Comparison of ENCODE assay signal across 28 mouse cellular contexts in genomic region chr13:114319835-114320389, GRCm38 (mm10).
DNase-seq lines count a peak whose midpoint lies in the region; ATAC-seq and TF ChIP-seq lines count a peak whose summit lies in the region.
"Had no signal": no experiment of that assay in that cellular context is flagged by ENCODE, and none has a peak within 500 bp of the region (broad histone marks: within the 10 kb centered on the region; RNA-seq: fewer than 3 reads in every experiment).

No protein-coding gene starts in this region.

- TF ChIP-seq CTCF in kidney, adult 2 months (conservative IDR thresholded peaks at IDR 0.05; ENCODE audit: insufficient read depth, insufficient read length, low read depth, low read length): no peak
- no peak for TF ChIP-seq CTCF in G1E (IDR thresholded peaks at IDR 0.05; ENCODE audit: low read depth, low read length)

- ATAC-seq in G1E (ENCODE audit: extremely low read depth, insufficient number of reproducible peaks, low FRiP score, poor library complexity, severe bottlenecking): peak; percentile 41; the same call in 1 of the 2 replicates
- ATAC-seq in megakaryocyte-erythroid progenitor cell, adult 5-6 weeks (replicated peaks; ENCODE audit: low FRiP score, low TSS enrichment, poor library complexity, severe bottlenecking): peak; percentile 53; the same call in 1 of the 2 replicates
- ATAC-seq: forebrain, postnatal 0 days; intestine, postnatal 0 days had no signal

- intact Hi-C loops in left cerebral cortex, postnatal 10 days (cut with DNase I): no loop called here

- no peak overlapping the region for H3K27ac ChIP-seq in kidney, adult 2 months (ENCODE audit: insufficient read depth, low read depth, low read length)
- H3K27ac ChIP-seq: embryonic facial prominence, embryonic 13.5 days; forebrain, embryonic 12.5 days; heart, adult 2 months; hindbrain, embryonic 13.5 days; kidney, embryonic 15.5 days; limb, embryonic 12.5 days had no signal

- H3K36me3 ChIP-seq in kidney, adult 2 months (ENCODE audit: control insufficient read depth, insufficient read depth, low read length): no peaks in the 10 kb centered on the region; the same call in 1 of the 2 replicates
- peaks cover 13% of the 10 kb centered on the region for H3K36me3 ChIP-seq in G1E (replicated peaks)
- H3K36me3 ChIP-seq: forebrain, embryonic 12.5 days had no signal

- no peaks in the 10 kb centered on the region for H3K4me1 ChIP-seq in kidney, adult 2 months (ENCODE audit: control insufficient read depth, insufficient read depth, low read length)
- H3K4me1 ChIP-seq in G1E (ENCODE audit: insufficient read depth, low read depth, low read length): peaks cover 14% of the 10 kb centered on the region
- H3K4me1 ChIP-seq: embryonic facial prominence, embryonic 13.5 days; hindbrain, embryonic 13.5 days; limb, embryonic 12.5 days had no signal

- WGBS in kidney, adult 2 months: 76% methylated on average over 2 of the region's 2 CpGs

- no peaks in the 10 kb centered on the region for H3K27me3 ChIP-seq in kidney, adult 2 months (replicated peaks; ENCODE audit: control insufficient read depth, insufficient read depth, low read length)
- H3K27me3 ChIP-seq in G1E (ENCODE audit: insufficient read depth, low read length): no peaks in the 10 kb centered on the region
- H3K27me3 ChIP-seq: embryonic facial prominence, embryonic 13.5 days; forebrain, embryonic 12.5 days; heart, embryonic 12.5 days; hindbrain, embryonic 13.5 days; kidney, embryonic 15.5 days; limb, embryonic 12.5 days; megakaryocyte, embryonic 14.5 days; Patski had no signal

- H3K4me3 ChIP-seq in kidney, adult 2 months (ENCODE audit: insufficient read depth, low read depth, low read length): no peak overlapping the region
- no peak overlapping the region for H3K4me3 ChIP-seq in G1E (ENCODE audit: low read depth, low read length)
- H3K4me3 ChIP-seq: embryonic facial prominence, embryonic 13.5 days; erythroblast, embryonic 14.5 days; forebrain, embryonic 12.5 days; heart, adult 2 months; heart, embryonic 12.5 days; hindbrain, embryonic 13.5 days; kidney, embryonic 15.5 days; limb, embryonic 12.5 days; megakaryocyte, embryonic 14.5 days had no signal

- no peak for TF ChIP-seq POLR2A in kidney, adult 2 months (IDR thresholded peaks at IDR 0.05; ENCODE audit: low read depth, low read length)

- no peaks in the 10 kb centered on the region for H3K9me3 ChIP-seq in G1E (replicated peaks)
- H3K9me3 ChIP-seq: embryonic facial prominence, embryonic 13.5 days; forebrain, embryonic 12.5 days; heart, embryonic 12.5 days; hindbrain, embryonic 13.5 days; kidney, embryonic 15.5 days; limb, embryonic 12.5 days; megakaryocyte, embryonic 14.5 days had no signal

- peak; percentile 21 for DNase-seq in kidney, postnatal 14 days
- no peak for DNase-seq in kidney, adult 2 months
- no peak for DNase-seq in G1E (ENCODE audit: low spot score)
- peak; percentile 30 for DNase-seq in lung, postnatal 10 days
- DNase-seq in left cerebral cortex, postnatal 10 days (ENCODE audit: extremely low spot score in 1 of 2, low spot score in 2 of 2): no peak
- DNase-seq in spleen, postnatal 4 days (ENCODE audit: low spot score in 2 of 2): no peak
- DNase-seq: adrenal gland, postnatal 14 days; B cell, adult 2 months; cerebellum, adult 11-12 months; cerebellum, adult 9-11 months; embryo, embryonic 11 days; forebrain, postnatal 0 days; heart, adult 2 months; heart, postnatal 4 days; layer of hippocampus, adult 9-11 months; midbrain, embryonic 14.5 days; thymus, postnatal 4 days had no signal

Comparison
In these comparisons a context has a peak if more than half of its experiments do, and no peak if none do; other contexts are left out.
1. DNase-seq: peak in kidney, postnatal 14 days (single experiment) and lung, postnatal 10 days (single experiment); none in kidney, adult 2 months (single experiment), G1E (single experiment), left cerebral cortex, postnatal 10 days (0 of 2) and spleen, postnatal 4 days (0 of 2).